Mouse (Mus musculus) neural tube, embryonic 11.5 days (tissue): ENCODE data around the gene Sohlh1. TPM values are rescaled to one million over a fixed set of nuclear protein-coding genes. Genes with fewer than 3 reads are reported as not detected.

Experiments
- polyA plus RNA-seq: library from polyadenylated mRNA; unstranded; fragments of >200 nt; fragmentation: Nextera tagmentation; extraction: Ambion mirVana; gene quantifications from 2 replicates; pipeline ENCODE4 v1.2.1, GENCODE M21; 2014

The Sohlh1 gene
- polyA plus RNA-seq, 1 experiment from 2014 or later: not detected

Other genes starting within 250 kb of the Sohlh1 start
- 62.3 and 64.4 TPM in 2 replicates for gene Rabl6, start 238.7 kb downstream of the Sohlh1 start, polyA plus RNA-seq
- gene Ccdc183, start 229.6 kb downstream of the Sohlh1 start, polyA plus RNA-seq: 0.20 and 0.30 TPM in 2 replicates
- 18.0 and 20.5 TPM in 2 replicates for gene Tmem141, start 225.2 kb downstream of the Sohlh1 start, polyA plus RNA-seq
- 0.96 and 1.5 TPM in 2 replicates for gene Fcna, start 219.2 kb downstream of the Sohlh1 start, polyA plus RNA-seq
- not detected in 2 replicates for gene Lcn8, start 194.1 kb downstream of the Sohlh1 start, polyA plus RNA-seq
- not detected in 2 replicates for gene Lcn5, start 189.3 kb downstream of the Sohlh1 start, polyA plus RNA-seq
- gene Lcn6, start 170.5 kb downstream of the Sohlh1 start, polyA plus RNA-seq: not detected in 2 replicates
- gene Lcn10, start 164.5 kb downstream of the Sohlh1 start, polyA plus RNA-seq: not detected in 2 replicates
- not detected in 2 replicates for gene Obp2a, start 147.2 kb downstream of the Sohlh1 start, polyA plus RNA-seq
- 64.5 and 68.2 TPM in 2 replicates for gene Bmyc, start 140.5 kb downstream of the Sohlh1 start, polyA plus RNA-seq
- not detected in 2 replicates for gene Obp2b, start 110.2 kb downstream of the Sohlh1 start, polyA plus RNA-seq
- gene Lcn3, start 81.7 kb downstream of the Sohlh1 start, polyA plus RNA-seq: not detected in 2 replicates
- gene Lcn11, start 70.2 kb downstream of the Sohlh1 start, polyA plus RNA-seq: not detected in 2 replicates
- gene Gm13539, start 65.0 kb downstream of the Sohlh1 start, polyA plus RNA-seq: not detected in 2 replicates
- gene Glt6d1, start 31.4 kb downstream of the Sohlh1 start, polyA plus RNA-seq: not detected in 2 replicates
- gene Lcn9, start 24.1 kb downstream of the Sohlh1 start, polyA plus RNA-seq: not detected in 2 replicates
- 0.45 and 2.2 TPM in 2 replicates for gene Kcnt1, start 16.5 kb upstream of the Sohlh1 start, polyA plus RNA-seq
- gene Camsap1, start 136.0 kb upstream of the Sohlh1 start, polyA plus RNA-seq: 60.4 and 62.1 TPM in 2 replicates
- gene Ubac1, start 174.5 kb upstream of the Sohlh1 start, polyA plus RNA-seq: 107 and 114 TPM in 2 replicates